Mouse (Mus musculus): ENCODE measurements around the gene Chchd2.

DNA sequence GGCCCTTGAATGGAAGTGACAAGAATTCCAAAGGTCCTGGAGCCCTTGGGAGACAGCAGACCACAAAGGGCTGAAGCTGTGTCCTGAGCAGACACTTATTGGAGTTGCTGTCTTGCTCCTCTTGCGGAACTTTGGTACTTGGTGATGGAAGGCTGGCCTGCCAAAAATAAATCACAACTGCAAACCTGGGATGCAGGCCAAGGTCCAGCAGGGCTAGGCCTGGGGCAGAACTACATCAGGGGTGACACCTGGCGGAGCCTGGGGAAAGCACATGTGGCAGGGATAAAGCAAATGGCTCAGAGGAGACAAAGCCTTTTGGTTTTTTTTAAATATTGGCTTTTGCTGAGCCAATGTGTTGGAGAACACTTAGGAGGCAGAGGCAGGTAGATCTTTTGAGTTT lies 8.3 kb downstream of the Chchd2 start:
- peak; percentile 48; the same call in 1 of the 2 replicates for TF ChIP-seq CTCF (IDR thresholded peaks at IDR 0.05; ENCODE audit: control insufficient read depth, insufficient read depth, insufficient replicate concordance, low read depth, low read length)
- no peak for TF ChIP-seq POLR2A (IDR thresholded peaks at IDR 0.05; ENCODE audit: control insufficient read depth, low read depth, low read length)

Data from testis, adult 2 months (tissue).